Mouse (Mus musculus): ENCODE measurements around the gene Cmtm8.

Cmtm8 gene

DNA sequence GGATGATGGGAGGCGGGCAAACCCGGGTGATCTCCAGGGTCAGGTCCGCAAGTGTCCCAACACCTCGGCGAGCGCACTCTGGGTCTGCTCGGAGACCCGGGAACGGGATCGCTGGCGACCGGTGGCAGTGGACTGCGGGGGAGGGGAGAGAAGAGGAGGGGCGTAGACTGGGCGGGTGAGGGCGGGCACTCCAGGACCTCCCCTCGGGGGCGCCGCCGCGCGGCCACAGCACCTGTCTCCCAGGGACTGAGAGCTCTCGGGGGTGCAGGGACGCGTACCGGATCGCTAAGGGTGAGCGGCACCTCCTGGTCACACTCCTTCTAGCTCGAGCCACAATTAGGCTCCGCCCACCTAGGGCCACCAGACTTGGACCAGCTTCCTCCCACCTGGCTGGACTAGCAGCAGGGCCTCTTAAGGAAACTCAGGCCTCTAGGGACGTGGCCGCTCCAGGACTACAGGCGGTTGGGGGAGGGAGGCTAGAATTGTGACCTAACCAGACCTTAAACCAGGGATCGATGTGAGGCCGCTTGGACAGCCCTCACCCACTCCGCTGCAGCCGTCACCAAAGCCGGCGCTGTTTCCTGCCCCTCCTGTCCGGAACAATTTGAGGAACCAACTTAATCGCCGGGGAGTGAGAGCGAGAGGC is at the start of gene Cmtm8:
Cmtm8 (minus strand) TSS at position 140 of the 646 bp plus-strand sequence.
- DNase-seq (ENCODE audit: low spot score in 2 of 2): peak; percentile 35 to 76

DNA sequence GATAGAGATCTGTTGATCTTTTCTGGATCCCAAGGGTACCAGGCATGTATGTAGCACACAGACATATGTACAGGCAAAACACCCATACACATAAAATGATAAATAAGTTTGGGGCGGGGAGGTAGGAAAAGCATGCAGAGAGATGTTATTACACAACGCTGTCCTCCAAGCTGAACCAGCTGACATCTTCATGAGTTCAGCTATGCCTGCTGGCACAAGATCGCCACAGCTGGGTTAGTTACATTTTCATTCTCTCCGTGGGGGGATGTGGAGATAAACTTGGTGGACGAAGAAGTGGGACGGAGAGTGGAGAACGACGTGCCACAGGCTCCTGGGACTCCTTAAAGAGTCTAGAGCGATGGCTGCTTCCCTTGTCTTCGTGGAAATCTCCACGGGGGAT is 49.0 kb upstream of the Cmtm8 start:
- DNase-seq (ENCODE audit: low spot score in 2 of 2): no peak

DNA sequence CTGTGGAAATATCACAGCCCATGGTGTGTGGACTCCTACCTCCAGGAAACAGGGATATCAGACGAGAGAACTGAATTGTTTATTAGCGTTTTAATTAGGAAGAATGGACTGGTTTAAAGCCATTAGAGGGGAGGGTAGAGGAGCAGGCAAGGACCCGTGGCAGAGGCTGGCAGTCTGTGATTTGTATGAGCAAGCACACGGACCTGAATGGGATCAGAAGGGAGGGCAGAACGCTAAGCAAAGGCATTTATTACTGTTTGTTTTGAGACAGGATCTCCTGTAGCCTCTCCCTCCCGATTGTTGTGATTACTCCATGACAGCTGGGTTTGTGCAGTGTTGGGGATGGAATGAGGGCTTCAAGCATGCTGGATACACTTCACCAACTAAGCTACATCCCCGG is 46.4 kb upstream of the Cmtm8 start:
- DNase-seq (ENCODE audit: low spot score in 2 of 2): no peak

DNA sequence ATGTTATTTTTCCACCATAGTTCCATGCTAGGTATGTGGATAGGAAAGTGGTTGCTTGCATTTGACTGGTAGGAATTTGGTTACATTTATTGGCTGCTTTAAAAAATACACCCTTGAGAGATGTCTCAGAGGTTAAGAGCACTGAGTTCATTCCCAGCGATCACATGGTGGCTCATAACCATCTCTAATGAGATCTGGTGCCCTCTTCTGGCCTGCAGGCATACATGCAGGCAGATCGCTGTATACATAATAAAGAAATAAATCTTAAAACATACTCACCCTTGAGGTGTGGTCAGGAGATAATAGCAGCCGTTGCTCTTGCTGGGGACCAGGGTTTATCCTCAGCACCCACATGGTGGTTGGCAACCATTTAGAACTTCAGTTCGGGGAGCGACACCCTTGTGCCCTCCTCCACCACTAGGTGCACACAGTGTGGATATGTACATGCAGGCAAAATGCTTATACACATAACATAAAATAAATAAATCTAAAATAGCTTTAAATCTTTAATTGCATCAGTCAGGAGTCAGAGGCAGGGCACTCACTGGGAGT is 45.0 kb upstream of the Cmtm8 start:
- DNase-seq (ENCODE audit: low spot score in 2 of 2): no peak

DNA sequence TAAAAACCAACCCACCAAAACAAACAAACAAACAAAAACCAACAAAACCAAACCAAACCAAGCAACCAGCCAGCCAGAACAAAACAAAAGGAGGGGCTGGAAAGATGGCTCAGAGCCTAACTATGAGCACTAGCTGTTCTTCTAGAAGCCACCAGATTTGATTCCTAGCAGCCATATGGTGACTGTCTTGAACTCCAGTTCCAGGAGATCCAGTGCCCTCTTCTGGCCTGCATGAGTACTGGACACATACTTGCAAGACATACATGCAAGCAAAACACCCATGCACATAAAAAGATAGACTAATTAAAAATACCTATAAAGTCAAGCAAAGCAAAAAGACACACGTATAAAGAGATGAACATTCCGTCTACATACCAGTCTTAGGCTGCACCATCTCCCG is 43.7 kb upstream of the Cmtm8 start:
- DNase-seq (ENCODE audit: low spot score in 2 of 2): no peak

DNA sequence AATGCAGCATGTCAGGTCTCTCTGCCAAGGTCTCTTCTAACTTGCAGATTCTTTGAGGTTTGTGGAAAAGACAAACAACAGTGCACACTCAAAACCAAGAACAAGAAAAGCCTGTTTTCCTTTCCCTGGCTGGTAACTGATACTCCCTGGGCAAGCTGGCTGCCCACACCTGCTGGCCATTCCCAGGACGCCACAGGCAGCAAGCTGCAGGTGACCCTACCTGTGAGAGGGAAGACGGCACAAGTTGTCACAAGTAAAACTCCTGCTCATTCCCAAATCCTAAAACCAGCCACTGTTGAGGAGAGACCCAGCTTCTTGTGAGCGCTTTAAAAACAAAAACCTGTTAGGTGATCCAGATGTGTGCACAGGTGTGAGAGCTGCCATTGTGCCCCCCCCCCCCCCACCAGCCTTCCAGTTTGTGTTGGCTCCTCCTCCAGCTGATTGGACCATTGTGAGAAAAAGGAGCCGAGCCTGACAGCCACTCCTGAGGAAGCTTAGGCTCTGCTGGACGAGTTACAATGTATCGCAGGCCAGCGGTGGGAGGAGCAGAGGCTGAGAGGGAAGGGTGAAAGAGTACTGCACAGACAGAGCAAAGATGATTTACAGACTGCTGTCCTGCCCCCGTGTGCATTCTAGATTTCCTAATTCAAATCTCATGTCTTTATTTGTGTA is 42.2 kb upstream of the Cmtm8 start:
- no peak for DNase-seq (ENCODE audit: low spot score in 2 of 2)

DNA sequence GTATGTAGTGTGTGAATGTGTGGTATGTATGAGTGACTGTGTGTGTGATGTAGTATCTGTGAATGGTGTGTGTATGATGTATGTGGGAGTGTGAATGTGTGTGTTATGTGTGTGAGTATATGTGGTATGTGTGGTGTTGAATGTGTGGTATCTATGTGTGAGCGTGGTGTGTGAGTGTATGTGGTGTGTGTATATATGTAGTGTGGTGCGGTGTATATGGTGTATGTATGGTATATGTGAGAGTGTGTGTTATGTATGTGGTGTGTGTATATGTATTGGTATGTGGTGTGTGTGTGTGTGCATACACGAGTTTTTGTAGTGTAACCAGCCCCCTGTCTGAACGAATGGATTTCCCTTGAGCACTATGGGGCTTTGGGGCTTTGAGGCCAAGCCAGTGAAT is 41.6 kb upstream of the Cmtm8 start:
- no peak for DNase-seq (ENCODE audit: low spot score in 2 of 2)

DNA sequence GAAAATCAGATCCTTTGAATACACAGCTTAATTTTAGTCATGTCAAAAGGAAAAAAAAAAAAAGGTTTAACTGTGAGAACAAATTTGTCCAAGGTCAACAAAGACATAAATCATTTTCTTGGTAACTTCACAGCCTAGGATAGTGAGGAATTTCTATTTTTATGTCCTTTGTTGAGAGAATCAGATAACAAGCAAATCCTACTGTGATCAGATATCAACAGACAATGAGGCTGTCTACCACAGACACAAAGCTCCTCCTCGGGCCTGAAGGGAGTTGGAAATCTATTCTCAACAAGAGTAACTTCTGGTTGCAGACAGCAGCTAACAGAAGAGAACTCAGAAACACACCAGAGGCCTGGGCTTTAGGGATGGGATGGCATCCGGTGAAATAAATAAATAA is 38.0 kb upstream of the Cmtm8 start:
- no peak for DNase-seq (ENCODE audit: low spot score in 2 of 2)

DNA sequence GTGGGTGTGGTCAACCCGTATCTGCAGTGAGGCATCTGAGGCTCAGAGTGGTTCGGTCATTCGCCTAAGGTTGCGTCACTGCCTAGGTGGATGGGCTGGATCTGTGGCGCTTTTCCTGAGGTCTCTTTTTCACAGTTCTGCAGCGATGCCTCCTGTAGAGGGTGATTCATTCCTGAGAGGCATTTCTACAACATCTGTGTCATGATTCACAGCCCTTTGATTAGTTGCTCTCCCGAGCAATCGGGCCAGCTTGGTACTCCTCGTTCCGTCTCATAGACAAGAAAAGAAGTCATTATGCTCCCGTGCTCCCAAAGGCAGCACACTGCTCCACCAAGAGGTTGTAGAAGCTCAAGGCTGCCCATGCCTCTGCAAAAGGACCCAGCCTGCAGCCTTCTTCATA is 11.4 kb upstream of the Cmtm8 start:
- DNase-seq (ENCODE audit: low spot score in 2 of 2): no peak

DNA sequence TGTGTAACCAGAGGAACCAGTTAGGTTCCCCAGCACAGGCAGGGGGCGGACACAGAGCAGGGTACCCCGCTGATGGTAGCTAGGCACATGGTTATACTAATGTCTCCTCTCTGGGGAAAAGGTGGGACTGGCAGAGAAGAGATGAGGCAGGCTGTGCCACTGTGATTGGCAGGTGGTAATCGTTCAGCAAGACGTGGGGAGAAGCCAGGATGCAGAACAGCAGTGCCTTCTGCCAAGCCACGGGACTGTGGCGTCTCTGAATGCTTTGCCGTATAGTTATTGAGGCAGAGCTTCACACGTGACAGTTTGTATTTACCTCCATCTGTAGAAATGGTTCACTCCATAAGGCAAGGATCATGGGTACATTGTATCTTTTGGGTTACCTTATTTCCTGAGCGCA is 10.7 kb upstream of the Cmtm8 start:
- no peak for DNase-seq (ENCODE audit: low spot score in 2 of 2)

DNA sequence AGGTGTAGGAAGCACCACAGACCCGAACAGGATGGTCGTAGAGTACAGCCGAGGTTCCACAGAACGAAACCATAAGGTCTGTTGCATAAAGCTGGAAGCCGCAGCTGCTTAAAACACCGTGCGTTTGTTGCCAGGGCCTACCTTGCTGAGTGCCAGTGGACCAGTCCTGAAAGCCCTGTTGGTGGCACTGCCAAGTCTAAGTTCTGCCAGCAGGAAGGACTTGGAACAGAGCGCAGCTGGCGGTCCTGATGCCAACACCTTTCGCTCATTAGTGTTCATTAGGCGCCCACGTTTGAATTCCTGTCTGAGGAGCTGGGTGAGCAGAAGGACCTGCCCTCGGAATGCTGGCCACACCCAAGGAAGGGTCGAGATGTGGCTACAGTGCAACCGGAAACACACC is 9.4 kb upstream of the Cmtm8 start:
- no peak for DNase-seq (ENCODE audit: low spot score in 2 of 2)

DNA sequence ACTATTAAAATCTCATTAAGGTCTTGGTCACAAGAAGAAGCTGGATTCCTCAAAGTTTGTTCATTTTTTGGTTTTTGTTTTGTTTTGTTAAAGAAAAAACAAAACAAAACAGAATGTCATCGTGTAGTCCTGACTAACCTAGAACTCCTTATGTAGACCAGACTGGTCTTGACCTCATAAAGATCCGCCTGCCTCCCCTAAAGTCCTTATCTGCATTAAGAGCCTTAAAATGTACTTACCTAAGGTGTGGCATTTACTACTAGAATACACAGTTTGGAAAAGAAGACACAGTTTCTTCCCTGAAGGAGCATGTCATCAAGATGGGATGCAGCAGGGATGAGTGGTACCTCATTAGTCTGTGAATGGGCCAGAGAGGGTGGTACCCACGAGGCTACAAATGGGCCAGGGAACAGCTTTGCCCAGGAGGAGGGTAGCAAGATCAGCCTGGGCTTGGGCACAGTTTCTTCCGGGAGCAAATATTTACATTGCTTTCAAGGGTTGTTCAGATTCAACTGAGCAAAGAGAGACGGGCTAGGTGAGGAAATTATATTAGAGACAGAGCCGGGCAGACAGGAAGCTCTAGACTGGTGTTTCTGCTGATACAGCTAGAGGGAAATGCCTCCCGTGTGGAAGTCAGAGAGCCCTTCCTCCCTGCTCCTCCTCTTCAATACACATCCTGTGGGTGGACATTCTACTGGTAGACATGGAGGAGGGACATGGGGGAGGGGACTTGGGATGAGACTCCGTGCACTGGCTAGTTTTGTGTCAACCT is 7.6 kb upstream of the Cmtm8 start:
- no peak for DNase-seq (ENCODE audit: low spot score in 2 of 2)

DNA sequence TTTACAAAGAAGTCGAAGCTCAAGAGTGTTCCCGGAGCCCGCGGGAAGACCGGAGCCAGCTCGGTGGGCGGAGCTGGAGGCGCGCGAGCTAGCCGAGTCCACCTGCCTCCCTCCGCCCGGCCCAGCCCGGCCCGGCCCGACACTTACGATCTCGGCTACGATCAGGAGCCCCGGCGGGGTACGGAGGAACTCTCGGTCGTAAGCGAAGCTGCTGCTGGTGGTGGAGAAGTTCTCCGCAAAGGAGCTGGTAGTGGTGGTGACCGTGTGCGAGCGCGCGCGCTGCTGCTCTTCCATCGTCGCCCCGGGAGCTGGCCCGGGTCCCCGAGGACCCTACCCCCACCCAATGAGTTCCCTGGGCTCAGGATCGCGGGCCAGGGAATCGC is 331 bp downstream of the Cmtm8 start:
- DNase-seq (ENCODE audit: low spot score in 2 of 2): peak; percentile 23 to 68

DNA sequence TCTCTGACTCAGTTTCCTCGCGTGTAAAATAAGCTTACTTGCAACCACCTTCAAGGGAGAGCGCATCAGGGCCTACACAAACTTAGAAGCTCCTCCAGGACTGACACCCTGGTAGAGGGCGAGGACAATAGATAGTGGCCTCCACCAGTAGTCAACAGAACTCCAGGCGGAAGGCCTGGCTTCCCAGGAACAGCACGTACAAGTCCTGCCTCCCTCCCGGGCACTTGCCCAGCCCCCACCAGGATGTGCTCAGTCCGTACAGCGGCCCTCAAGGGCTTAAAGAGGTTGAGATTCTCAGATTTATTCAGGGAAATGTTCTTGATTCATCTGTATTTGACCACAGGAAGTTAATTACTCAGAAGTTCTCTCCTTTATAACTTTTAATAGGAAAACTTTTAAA is 1.1 kb downstream of the Cmtm8 start:
- DNase-seq (ENCODE audit: low spot score in 2 of 2): no peak

DNA sequence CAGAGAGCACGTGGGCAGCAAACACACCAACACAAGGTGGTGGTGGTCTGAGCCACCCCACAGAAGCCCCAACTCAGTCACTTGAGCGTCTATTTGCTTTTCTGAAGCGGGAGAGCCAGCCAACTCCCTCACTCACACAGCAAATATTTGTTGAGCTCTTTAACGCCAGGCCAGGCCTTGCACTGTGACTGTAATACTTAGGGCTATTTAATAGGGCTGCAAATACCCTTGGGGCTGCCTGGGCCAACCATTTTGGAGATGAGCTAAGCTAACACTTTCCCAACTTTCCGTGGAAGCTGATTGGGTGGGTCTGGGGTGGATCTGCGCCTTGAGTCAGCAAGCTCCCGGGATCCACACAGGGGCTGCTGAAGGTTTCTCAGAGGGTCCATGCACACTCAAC is 1.7 kb downstream of the Cmtm8 start:
- no peak for DNase-seq (ENCODE audit: low spot score in 2 of 2)

DNA sequence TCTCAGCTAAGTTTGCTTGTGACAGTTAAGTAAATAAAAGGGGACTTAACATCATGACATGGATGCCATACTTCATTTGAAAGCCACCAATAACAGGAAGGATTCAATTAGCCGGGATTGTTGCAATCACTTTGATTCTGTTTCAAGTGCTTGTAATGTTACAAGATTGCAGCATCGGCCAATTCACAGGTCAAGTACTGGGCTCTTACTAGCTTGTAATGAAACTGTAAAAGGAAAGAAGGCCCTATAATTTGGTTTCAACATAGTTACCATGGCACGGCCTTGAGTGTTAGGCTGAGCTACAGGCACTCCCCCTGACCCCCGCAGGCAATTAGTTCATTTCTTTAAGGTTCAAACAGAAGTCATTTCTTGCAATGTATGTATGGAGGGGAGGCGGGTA is 5.1 kb downstream of the Cmtm8 start:
- DNase-seq (ENCODE audit: low spot score in 2 of 2): no peak

DNA sequence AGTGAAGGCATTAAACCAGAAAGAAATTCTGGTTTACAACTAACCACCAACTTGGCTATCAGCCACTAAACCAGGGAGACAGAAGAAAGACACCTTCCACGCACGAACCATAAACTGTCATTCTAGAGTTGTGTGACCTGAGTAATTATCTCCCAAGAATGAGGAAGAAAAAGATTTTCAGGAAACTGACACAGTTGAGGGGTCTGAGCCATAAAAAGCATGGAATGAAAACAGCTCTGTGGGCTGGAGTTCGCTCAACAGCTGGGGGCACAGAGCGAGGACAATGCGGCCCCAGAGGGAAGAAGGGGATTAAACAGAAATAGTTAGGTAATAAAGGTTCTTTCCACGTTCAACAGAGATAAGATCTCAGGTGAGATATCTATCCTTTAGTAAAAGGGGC is 12.4 kb downstream of the Cmtm8 start:
- DNase-seq (ENCODE audit: low spot score in 2 of 2): no peak

DNA sequence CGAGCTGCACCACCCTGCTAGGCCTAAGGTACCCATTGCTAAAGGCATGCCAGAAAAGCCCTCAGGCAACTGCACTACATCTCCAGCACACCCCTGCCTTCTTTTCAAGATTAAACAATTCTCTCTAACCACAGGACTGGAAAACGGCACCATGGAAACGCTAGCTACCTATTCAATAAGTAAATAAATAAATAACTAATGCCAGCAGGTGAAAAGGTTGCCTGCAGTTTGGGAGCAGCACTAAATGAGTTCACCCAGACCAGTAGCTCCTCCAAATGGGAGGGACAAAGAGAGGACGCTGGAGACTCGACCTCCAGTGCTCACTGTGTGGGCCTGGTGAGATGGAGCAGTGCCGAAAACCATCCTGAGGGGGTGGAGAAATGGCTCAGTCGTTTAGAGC is 13.6 kb downstream of the Cmtm8 start:
- no peak for DNase-seq (ENCODE audit: low spot score in 2 of 2)

DNA sequence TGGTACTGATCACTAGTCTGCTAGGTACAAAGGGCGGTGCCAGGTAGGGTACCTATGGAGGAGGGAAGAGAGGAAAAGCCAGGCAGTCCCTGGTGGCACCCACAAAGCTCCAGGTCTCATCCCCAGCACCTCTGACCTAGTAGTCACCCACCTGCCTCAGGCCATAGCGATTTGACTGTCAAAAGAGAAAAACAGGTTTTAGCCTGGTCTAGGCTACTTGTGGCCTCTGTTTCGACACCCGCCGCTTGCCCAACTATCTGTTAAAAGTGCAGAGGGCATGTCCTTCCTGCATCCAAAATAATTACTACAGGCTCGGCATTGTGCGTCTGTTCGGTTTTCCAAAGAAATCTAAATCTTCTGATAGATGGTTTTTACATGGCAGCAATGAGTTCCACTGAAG is 14.3 kb downstream of the Cmtm8 start:
- no peak for DNase-seq (ENCODE audit: low spot score in 2 of 2)

DNA sequence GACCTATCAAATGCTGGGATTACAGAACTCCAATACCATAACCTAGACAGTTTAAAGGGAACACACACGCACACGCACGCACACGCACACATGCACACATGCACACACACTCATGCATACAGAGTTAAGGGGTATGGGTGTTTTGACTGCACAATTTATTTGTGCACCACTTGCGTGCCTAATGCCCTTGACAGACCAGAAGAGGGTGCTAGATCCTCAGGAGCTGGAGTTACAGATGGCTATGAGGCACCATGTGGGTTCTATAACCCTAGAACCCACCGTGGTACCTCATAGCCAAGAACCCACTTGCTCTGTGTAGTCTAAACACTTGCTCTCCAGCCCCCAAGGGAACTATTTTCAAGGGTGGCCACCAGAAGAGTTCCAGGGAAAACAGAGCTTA is 15.6 kb downstream of the Cmtm8 start:
- no peak for DNase-seq (ENCODE audit: low spot score in 2 of 2)

DNA sequence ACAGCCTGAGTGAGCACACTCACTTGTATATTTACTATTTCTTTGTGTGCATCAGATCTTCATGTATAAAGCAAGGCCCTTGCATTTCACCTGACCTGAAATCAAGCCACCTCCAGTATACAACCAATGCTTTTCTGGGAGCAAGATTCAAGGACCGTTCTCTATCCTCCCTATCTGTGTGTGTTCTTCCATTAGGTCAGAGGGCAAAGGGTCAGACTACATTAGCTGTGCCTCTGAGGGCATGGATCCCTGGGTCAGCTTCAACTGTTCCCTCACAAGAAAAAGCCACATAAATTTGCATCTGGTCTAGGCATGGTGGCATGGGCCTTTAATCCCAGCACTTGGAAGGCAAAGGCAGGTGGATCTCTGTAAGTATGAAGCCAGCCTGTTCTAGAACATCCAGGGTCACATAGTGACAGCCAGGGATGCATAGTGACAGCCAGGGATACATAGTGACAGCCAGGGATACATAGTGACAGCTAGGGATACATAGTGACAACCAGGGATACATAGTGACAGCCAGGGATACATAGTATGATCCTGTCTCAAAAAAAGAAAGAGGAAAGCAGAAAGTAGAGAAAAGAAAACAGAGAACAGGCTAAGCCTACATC is 16.6 kb downstream of the Cmtm8 start:
- no peak for DNase-seq (ENCODE audit: low spot score in 2 of 2)

DNA sequence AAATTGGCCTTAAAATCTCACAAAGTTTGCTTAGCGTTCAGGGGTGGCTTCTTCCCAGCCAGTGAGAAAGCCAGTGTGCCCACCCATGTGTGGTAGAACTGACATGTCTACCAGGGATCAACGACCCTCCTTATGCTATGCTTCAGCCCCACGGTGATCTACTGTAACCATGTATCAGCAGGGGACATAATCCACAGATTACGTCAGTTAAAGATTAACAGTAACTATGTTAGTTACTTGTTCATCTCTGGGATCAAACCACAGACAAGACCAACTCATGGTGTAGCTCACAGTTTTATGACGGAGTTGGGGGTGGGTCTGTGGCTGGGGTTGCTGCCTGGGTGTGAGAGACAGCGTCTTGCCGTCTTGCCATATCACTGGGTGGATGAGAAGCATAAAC is 19.8 kb downstream of the Cmtm8 start:
- DNase-seq (ENCODE audit: low spot score in 2 of 2): no peak

Measured in spleen, postnatal 4 days (tissue).